Mouse (Mus musculus): ENCODE data around the gene Gm11639. TPM values are rescaled to one million over a fixed set of nuclear protein-coding genes. Genes with fewer than 3 reads are reported as not detected.

Gene Gm11639
- polyA plus RNA-seq (2015; fragmentation: Nextera tagmentation; extraction: Ambion mirVana), result 0.12 and 0.13 TPM in 2 replicates

GRCm38 (mm10) chr11:104685548-104685947 is at the start of gene Gm11639:
TSS of gene Gm11639 (plus strand) at chr11:104685707.

GRCm38 (mm10) chr11:105063292-105063691 is 377.8 kb downstream of the Gm11639 start, which contains the start of gene Efcab3:
TSS of gene Efcab3 (plus strand) at chr11:105063592.

DNA sequence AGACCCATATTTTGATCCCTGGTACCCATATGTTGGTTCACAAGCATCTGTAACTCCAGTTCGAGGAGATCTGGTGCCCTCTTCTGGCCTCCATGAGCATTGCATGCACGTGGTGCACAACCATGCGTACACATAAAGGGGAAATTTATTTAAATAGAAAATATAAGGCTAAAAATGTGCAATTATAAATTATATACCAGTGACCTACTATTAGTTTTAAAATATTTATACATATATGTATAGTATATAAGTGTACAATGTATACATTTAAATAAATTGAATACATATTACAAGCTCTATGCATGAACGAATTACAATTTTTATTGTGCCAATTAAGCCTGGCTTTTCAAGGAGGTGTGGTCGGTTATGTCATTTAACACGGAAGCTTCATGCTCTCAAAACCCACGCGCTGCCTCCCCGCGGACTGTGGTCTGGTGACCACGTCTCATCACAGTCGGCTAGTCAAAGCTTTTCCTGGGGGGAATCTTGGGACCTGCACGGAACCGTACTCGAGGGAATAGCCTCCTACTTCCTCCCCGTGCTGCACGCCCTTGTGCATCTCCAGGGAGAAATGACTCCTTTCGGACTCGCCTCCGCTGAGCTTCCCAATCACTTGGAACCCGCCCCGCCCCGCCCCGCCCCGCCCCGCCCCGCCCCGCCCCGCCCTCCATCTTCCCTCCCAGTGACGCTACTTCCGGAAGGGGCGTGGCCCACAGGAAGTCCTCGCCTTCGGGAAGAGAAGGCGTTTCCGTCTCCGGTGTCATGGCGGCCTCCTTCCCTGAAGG is 440.4 kb downstream of the Gm11639 start, which contains the start of gene Mettl2:
Gene Mettl2, plus strand, starts transcription at position 691 of the 785 bp plus-strand sequence.

DNA sequence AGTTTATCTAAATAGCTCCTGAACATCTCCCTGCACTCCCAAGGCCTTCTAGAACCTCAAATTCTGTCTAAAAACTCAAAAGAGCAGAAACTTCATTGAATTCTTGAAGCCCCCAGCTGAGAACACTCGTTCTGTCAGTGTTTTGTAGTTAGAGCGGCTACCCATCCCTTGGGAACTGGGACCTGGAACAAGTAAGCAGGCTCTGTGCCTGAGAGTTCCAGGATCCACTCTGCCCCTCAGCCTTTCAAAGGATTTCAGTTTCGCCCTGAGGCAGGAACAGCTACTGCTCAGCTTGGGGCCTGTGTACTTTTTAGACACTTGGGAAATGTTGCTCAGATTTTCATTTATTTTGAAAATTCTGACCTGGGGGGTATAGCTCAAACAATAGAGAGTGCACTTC is 461.1 kb downstream of the Gm11639 start, which contains the start of gene Gm10842:
Gene Gm10842, plus strand, starts transcription at position 301 of the 400 bp plus-strand sequence.

Other genes starting within 250 kb of the Gm11639 start
- 8.0 and 10.1 TPM in 2 replicates for gene Kansl1, start 216.8 kb upstream of the Gm11639 start, polyA plus RNA-seq (2015; fragmentation: Nextera tagmentation; extraction: Ambion mirVana)
- 23.0 and 23.7 TPM in 2 replicates for gene Cdc27, start 135.1 kb upstream of the Gm11639 start, polyA plus RNA-seq (2015; fragmentation: Nextera tagmentation; extraction: Ambion mirVana)
- 3.0 and 5.5 TPM in 2 replicates for gene Myl4, start 135.0 kb upstream of the Gm11639 start, polyA plus RNA-seq (2015; fragmentation: Nextera tagmentation; extraction: Ambion mirVana)
- gene Itgb3, start 77.7 kb upstream of the Gm11639 start, polyA plus RNA-seq (2015; fragmentation: Nextera tagmentation; extraction: Ambion mirVana), result 8.6 and 10.3 TPM in 2 replicates